Mouse (Mus musculus) myocyte (in vitro differentiated cells): ENCODE results near the gene Atxn1l. TPM values are rescaled to one million over a fixed set of nuclear protein-coding genes. Genes with fewer than 3 reads are reported as not detected.

Experiments used
- H3K27me3 ChIP-seq: one replicate; pipeline ENCODE4 v1.6.1; 2011; ENCODE audit not compliant: control insufficient read depth, insufficient read depth, insufficient read length
- H3K36me3 ChIP-seq: one replicate; pipeline ENCODE4 v1.6.1; 2011; ENCODE audit not compliant: control insufficient read depth, insufficient read depth
- H3K4me2 ChIP-seq: one replicate; pipeline ENCODE4 v1.6.1; 2011; ENCODE audit warnings: low read depth, control low read depth
- H3K4me3 ChIP-seq: one replicate; pipeline ENCODE4 v1.5.1; 2011; ENCODE audit warnings: mild to moderate bottlenecking, control low read depth, moderate library complexity
- H3K79me2 ChIP-seq: one replicate; pipeline ENCODE4 v1.6.1; 2011; ENCODE audit not compliant: control insufficient read depth, insufficient read depth
- H3ac ChIP-seq: one replicate; pipeline ENCODE4 v1.6.1; 2011; ENCODE audit not compliant: control insufficient read depth, insufficient read length
- CEBPB ChIP-seq: IDR thresholded peaks from 2 replicates; pipeline ENCODE4 v1.6.1; 2011; ENCODE audit warnings: mild to moderate bottlenecking, moderate library complexity; ENCODE audit not compliant: poor library complexity, insufficient read depth, severe bottlenecking
- E2F4 ChIP-seq: IDR thresholded peaks from one replicate; pipeline ENCODE4 v1.6.1; 2011; ENCODE audit warnings: mild to moderate bottlenecking, control low read depth, moderate library complexity; ENCODE audit not compliant: insufficient read depth
- MAX ChIP-seq: IDR thresholded peaks from one replicate; pipeline ENCODE4 v1.6.1; 2011; ENCODE audit warnings: low read depth, mild to moderate bottlenecking, control low read depth
- MYOD1 ChIP-seq, 3 experiments: IDR thresholded peaks; one replicate each; pipeline ENCODE4 v1.6.1; 2011; ENCODE audit warnings: control low read depth in 2 of 3, low read depth in 2 of 3, mild to moderate bottlenecking in 2 of 3, moderate library complexity in 1 of 3; ENCODE audit not compliant: insufficient read length in 2 of 3, control insufficient read depth in 1 of 3
- MYOG ChIP-seq, 3 experiments: IDR thresholded peaks; one replicate each; pipeline ENCODE4 v1.6.1; 2011; ENCODE audit warnings: control low read depth in 2 of 3, low read depth in 2 of 3, mild to moderate bottlenecking in 2 of 3; ENCODE audit not compliant: insufficient read length in 2 of 3, control insufficient read depth in 1 of 3, insufficient read depth in 1 of 3
- POLR2A ChIP-seq: IDR thresholded peaks from one replicate; pipeline ENCODE4 v1.6.1; 2011; ENCODE audit warnings: low read depth, mild to moderate bottlenecking, control low read depth, moderate library complexity; ENCODE audit not compliant: insufficient read length
- POLR2AphosphoS2 ChIP-seq: IDR thresholded peaks from one replicate; pipeline ENCODE4 v1.6.1; 2011; ENCODE audit warnings: low read depth, control low read depth; ENCODE audit not compliant: insufficient read length
- REST ChIP-seq: IDR thresholded peaks from one replicate; pipeline ENCODE4 v1.6.1; 2011; ENCODE audit warnings: mild to moderate bottlenecking, control low read depth, moderate library complexity; ENCODE audit not compliant: insufficient read depth, insufficient read length
- SRF ChIP-seq: IDR thresholded peaks from one replicate; pipeline ENCODE4 v1.6.1; 2011; ENCODE audit warnings: low read depth; ENCODE audit not compliant: control insufficient read depth, insufficient read length
- TCF12 ChIP-seq: IDR thresholded peaks from one replicate; pipeline ENCODE4 v1.6.1; 2011; ENCODE audit warnings: mild to moderate bottlenecking, control low read depth; ENCODE audit not compliant: poor library complexity, insufficient read depth, severe bottlenecking
- TCF3 ChIP-seq: IDR thresholded peaks from one replicate; pipeline ENCODE4 v1.6.1; 2011; ENCODE audit warnings: low read depth, control low read depth; ENCODE audit not compliant: insufficient read length
- USF1 ChIP-seq: IDR thresholded peaks from one replicate; pipeline ENCODE4 v1.6.1; 2011; ENCODE audit warnings: low read depth, mild to moderate bottlenecking, control low read depth, moderate library complexity
- polyA plus RNA-seq: library from polyadenylated mRNA; unstranded; fragments of >200 nt; fragmentation: generic; extraction: Trizol; gene quantifications from one replicate; pipeline ENCODE4 v1.2.1, GENCODE M21; 2012; ENCODE audit warnings: missing spikeins

The Atxn1l gene
- polyA plus RNA-seq, 1 experiment: 11.0 TPM

DNA sequence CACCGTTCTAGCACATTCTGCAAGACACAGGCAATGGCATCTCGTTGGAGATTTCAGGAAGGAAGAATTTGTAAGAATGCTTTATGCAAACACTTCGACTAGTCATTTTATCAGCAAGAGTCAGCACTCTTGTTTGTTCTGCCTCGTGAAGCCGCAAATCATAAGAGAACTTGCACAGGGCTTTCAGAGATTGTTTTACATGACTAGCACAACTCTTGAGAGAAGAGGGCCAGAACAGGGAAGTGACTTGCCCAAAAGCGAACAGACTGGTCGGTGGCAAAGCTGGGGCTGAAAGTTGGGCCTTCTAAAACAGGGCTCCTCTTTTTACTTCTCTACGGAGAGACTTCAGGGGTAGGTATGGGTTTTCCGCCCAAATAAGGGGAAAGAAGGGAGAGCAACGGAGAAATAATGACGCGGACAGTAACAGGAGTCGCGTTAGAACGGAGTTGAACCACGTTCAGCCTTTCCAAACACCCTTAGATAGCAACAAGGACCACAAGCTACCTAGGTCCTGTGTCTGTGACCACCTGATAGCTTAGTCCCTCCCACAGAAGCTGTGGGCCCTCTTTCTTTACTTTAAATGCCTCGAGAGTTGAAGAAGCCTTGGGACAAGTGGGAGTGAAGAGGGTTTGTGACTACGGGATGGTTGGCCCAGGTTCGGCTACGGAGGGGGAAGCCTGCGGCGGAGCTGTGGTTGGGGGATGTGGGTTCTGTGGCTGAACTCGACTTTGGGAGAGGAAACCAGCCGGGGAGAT, 32.8 kb downstream of the Atxn1l start:
- no peaks in the 10 kb centered on the region for H3K27me3 ChIP-seq
- H3K36me3 ChIP-seq: peaks cover 13% of the 10 kb centered on the region
- TF ChIP-seq E2F4 (no peak), TCF3 (no peak), SRF (no peak), MAX (no peak), MYOG (IDR thresholded peaks at IDR 0.05; ENCODE audit: control insufficient read depth in 1 of 3, insufficient read depth in 1 of 3, insufficient read length in 2 of 3, low read depth in 2 of 3) (no peak), REST (no peak), POLR2A (no peak)
- H3K79me2 ChIP-seq: no peaks in the 10 kb centered on the region
- peak overlapping the region; percentile 39 for H3K4me3 ChIP-seq
- peak overlapping the region; percentile 97 for H3K4me2 ChIP-seq
- H3ac ChIP-seq: peak overlapping the region; percentile 49

DNA sequence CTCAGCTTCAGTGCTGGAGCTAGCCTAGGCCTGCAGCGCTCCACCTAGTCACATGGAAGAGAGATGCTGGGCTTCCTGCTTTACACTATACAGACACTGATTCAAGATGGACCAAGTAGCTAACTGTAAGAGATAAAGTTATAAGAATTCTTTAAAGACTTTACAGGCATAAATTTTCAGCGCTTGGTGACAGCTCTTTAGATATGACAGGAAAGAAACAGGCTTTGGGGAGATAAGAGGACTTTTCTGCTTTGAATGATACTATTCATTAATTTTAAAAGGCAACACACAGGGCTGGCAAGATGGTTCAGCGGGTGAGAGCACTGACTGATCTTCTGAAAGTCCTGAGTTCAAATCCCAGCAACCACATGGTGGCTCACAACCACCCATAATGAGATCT, 39.1 kb downstream of the Atxn1l start:
- H3K4me2 ChIP-seq: no peak overlapping the region
- H3ac ChIP-seq: no peak overlapping the region
- no peaks in the 10 kb centered on the region for H3K79me2 ChIP-seq
- H3K36me3 ChIP-seq: no peaks in the 10 kb centered on the region
- TF ChIP-seq MAX (no peak), POLR2AphosphoS2 (no peak), USF1 (no peak), E2F4 (no peak), TCF3 (no peak), SRF (no peak), TCF12 (no peak), MYOG (IDR thresholded peaks at IDR 0.05; ENCODE audit: control insufficient read depth in 1 of 3, insufficient read depth in 1 of 3, insufficient read length in 2 of 3, low read depth in 2 of 3) (no peak)
- no peaks in the 10 kb centered on the region for H3K27me3 ChIP-seq
- no peak overlapping the region for H3K4me3 ChIP-seq

GRCm38 (mm10) chr8:109697754-109698153, 39.8 kb downstream of the Atxn1l start:
- H3K36me3 ChIP-seq: no peaks in the 10 kb centered on the region
- H3K4me2 ChIP-seq: no peak overlapping the region
- H3K27me3 ChIP-seq: no peaks in the 10 kb centered on the region
- no peak overlapping the region for H3K4me3 ChIP-seq
- peaks cover 3% of the 10 kb centered on the region for H3K79me2 ChIP-seq
- TF ChIP-seq MYOG (IDR thresholded peaks at IDR 0.05; ENCODE audit: control insufficient read depth in 1 of 3, insufficient read depth in 1 of 3, insufficient read length in 2 of 3, low read depth in 2 of 3) (no peak), E2F4 (no peak), REST (no peak), POLR2AphosphoS2 (no peak), MAX (no peak), USF1 (no peak), CEBPB (no peak), TCF12 (no peak), SRF (no peak), POLR2A (no peak), TCF3 (no peak), MYOD1 (IDR thresholded peaks at IDR 0.05; ENCODE audit: control insufficient read depth in 1 of 3, insufficient read length in 2 of 3, low read depth in 2 of 3) (no peak)
- no peak overlapping the region for H3ac ChIP-seq

DNA sequence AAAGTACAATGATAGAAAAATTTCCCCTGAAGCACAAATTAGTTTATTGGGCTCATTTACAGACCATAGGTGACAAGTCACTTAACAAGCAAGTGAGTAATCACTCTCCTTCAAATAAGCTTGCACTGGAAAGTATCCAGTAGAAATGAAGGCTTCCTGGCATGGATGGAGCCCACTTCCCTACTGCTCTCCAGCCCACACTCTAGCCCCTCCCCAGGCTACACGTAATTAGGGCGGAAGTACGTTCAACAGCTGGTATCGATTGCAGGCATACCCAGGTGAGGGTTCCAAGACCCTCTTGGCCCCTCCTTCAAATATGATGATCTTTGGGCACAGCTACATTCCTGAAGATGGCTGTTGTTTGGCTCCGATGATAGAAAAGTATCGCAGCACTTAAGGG, 43.4 kb downstream of the Atxn1l start:
- Histone ChIP-seq H3K4me3 (peak overlapping the region; percentile 83), H3K79me2 (peaks cover 39% of the 10 kb centered on the region), H3ac (peak overlapping the region; percentile 12), H3K4me2 (peak overlapping the region; percentile 85), H3K27me3 (no peaks in the 10 kb centered on the region), H3K36me3 (no peaks in the 10 kb centered on the region)
- TF ChIP-seq POLR2AphosphoS2 (no peak), MAX (no peak), MYOG (IDR thresholded peaks at IDR 0.05; ENCODE audit: control insufficient read depth in 1 of 3, insufficient read depth in 1 of 3, insufficient read length in 2 of 3, low read depth in 2 of 3) (no peak), CEBPB (no peak), USF1 (no peak), TCF3 (no peak), REST (no peak), MYOD1 (IDR thresholded peaks at IDR 0.05; ENCODE audit: control insufficient read depth in 1 of 3, insufficient read length in 2 of 3, low read depth in 2 of 3) (no peak), POLR2A (no peak), SRF (no peak), E2F4 (no peak), TCF12 (no peak)
